Mouse (Mus musculus): Measurements from ENCODE around the gene Tgif2lx1.
"Not testable (repeated sequence)": the region's sequence is repeated elsewhere in the genome, so short reads cannot be mapped to it uniquely, and the experiment has no call there.

Tgif2lx1 gene

DNA sequence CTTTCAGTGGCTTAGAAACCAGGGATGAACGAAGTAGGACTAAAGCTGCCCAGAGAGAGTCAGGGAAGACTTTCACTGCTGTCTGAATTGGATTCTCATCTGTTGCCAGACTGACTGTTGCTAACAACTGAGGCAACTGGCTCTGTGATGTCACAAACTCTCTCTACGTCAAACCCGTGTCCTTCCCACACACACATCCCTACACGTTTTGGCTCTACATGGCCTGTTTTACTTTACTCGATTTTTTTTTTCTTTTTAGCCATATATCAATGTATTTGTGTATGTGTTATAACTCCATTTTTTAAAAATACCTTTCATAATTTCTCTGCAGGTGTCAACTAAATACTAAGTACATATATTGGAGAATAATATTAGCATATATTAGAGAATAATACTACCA is at the start of gene Tgif2lx1:
Gene Tgif2lx1, minus strand, starts transcription at position 101 of the 400 bp plus-strand sequence.
- DNase-seq (ENCODE audit: low spot score in 2 of 2) = not testable (repeated sequence)
